Mouse (Mus musculus) embryonic fibroblast, embryonic 13.5 days (primary cell): Measurements from ENCODE around the gene Chchd10.

Source experiments
- CTCF ChIP-seq: IDR thresholded peaks from 2 replicates; pipeline ENCODE4 v1.5.1; 2011; ENCODE audit warnings: mild to moderate bottlenecking, control low read depth, low read length, moderate library complexity, borderline replicate concordance; ENCODE audit not compliant: insufficient read depth
- POLR2A ChIP-seq: IDR thresholded peaks from 2 replicates; pipeline ENCODE4 v1.6.1; 2011; ENCODE audit warnings: low read depth, mild to moderate bottlenecking, control low read depth, low read length, moderate library complexity

DNA sequence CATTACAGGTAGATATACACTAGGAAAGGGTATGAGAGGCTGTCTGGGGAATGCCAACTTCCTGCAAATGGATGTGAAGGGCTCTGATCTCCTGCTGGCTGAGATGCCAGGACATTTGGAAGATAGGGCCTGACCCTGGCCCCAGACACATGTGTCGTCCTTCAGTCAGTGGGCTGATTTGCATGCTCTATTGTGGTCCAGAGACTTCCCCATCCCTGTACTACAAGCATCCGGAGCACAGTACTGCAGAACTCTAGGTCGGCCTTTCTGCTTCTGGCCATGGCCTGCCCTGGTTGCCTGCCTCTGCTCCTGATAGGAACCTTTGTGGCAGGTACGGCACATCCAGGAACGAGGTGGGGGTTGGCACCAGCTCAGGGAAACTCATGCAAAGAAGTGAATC, 15.1 kb downstream of the Chchd10 start:
- TF ChIP-seq CTCF (no peak), POLR2A (no peak)
